Mouse (Mus musculus): Measurements from ENCODE around the gene Tcaf3. TPM values are rescaled to one million over a fixed set of nuclear protein-coding genes. Genes with fewer than 3 reads are reported as not detected.

Tcaf3 gene
- not detected for total RNA-seq (2021)
- long read RNA-seq, experiment 1, result 0 reads
- long read RNA-seq, experiment 2, result 0 reads

GRCm38 (mm10) chr6:42597592-42597991 is at the start of gene Tcaf3:
Gene Tcaf3, minus strand, starts transcription at chr6:42597692.
- no peak for DNase-seq (ENCODE audit: low spot score in 2 of 2)

- peak; percentile 83 to 84 for DNase-seq (ENCODE audit: low spot score in 2 of 2)
Observed at GRCm38 (mm10) chr6:42644912-42645549, 47.5 kb upstream of the Tcaf3 start, which contains the start of gene Tcaf2. Gene Tcaf2, minus strand, starts transcription at chr6:42645254.

GRCm38 (mm10) chr6:42634393-42634792 is 36.9 kb upstream of the Tcaf3 start:
- DNase-seq (ENCODE audit: low spot score in 2 of 2), result no peak

GRCm38 (mm10) chr6:42631395-42631794 is 33.9 kb upstream of the Tcaf3 start:
- no peak for DNase-seq (ENCODE audit: low spot score in 2 of 2)

- DNase-seq (ENCODE audit: low spot score in 2 of 2), result no peak
Observed at GRCm38 (mm10) chr6:42616904-42617303, 19.4 kb upstream of the Tcaf3 start.

GRCm38 (mm10) chr6:42612218-42612617 is 14.7 kb upstream of the Tcaf3 start:
- no peak for DNase-seq (ENCODE audit: low spot score in 2 of 2)

- no peak for DNase-seq (ENCODE audit: low spot score in 2 of 2)
Observed at GRCm38 (mm10) chr6:42610954-42611522, 13.5 kb upstream of the Tcaf3 start.

- DNase-seq (ENCODE audit: low spot score in 2 of 2), result no peak
Observed at GRCm38 (mm10) chr6:42593138-42593882, 4.2 kb downstream of the Tcaf3 start.

- no peak for DNase-seq (ENCODE audit: low spot score in 2 of 2)
Observed at GRCm38 (mm10) chr6:42586569-42586968, 10.9 kb downstream of the Tcaf3 start.

GRCm38 (mm10) chr6:42583488-42583872 is 14.0 kb downstream of the Tcaf3 start:
- peak; percentile 65 to 80 for DNase-seq (ENCODE audit: low spot score in 2 of 2)

- DNase-seq (ENCODE audit: low spot score in 2 of 2), result no peak
Observed at GRCm38 (mm10) chr6:42582741-42583487, 14.6 kb downstream of the Tcaf3 start.

- DNase-seq (ENCODE audit: low spot score in 2 of 2), result no peak
Observed at GRCm38 (mm10) chr6:42578678-42579077, 18.8 kb downstream of the Tcaf3 start.

- DNase-seq (ENCODE audit: low spot score in 2 of 2), result no peak
Observed at GRCm38 (mm10) chr6:42577433-42577832, 20.1 kb downstream of the Tcaf3 start.

GRCm38 (mm10) chr6:42568205-42568604 is 29.3 kb downstream of the Tcaf3 start:
- no peak for DNase-seq (ENCODE audit: low spot score in 2 of 2)

- DNase-seq (ENCODE audit: low spot score in 2 of 2), result no peak
Observed at GRCm38 (mm10) chr6:42566076-42566598, 31.4 kb downstream of the Tcaf3 start.

- DNase-seq (ENCODE audit: low spot score in 2 of 2), result no peak
Observed at GRCm38 (mm10) chr6:42562280-42562679, 35.2 kb downstream of the Tcaf3 start.

- DNase-seq (ENCODE audit: low spot score in 2 of 2), result no peak
Observed at GRCm38 (mm10) chr6:42560885-42561284, 36.6 kb downstream of the Tcaf3 start.

GRCm38 (mm10) chr6:42558641-42559040 is 38.9 kb downstream of the Tcaf3 start:
- DNase-seq (ENCODE audit: low spot score in 2 of 2), result no peak

GRCm38 (mm10) chr6:42547461-42547860 is 50.0 kb downstream of the Tcaf3 start, which contains the start of gene Olfr455:
Gene Olfr455, minus strand, starts transcription at chr6:42547587.
- no peak for DNase-seq (ENCODE audit: low spot score in 2 of 2)

- DNase-seq (ENCODE audit: low spot score in 2 of 2), result no peak
Observed at GRCm38 (mm10) chr6:42546180-42546579, 51.3 kb downstream of the Tcaf3 start.

GRCm38 (mm10) chr6:42545451-42545885 is 52.0 kb downstream of the Tcaf3 start:
- no peak for DNase-seq (ENCODE audit: low spot score in 2 of 2)

Data from adrenal gland, adult 18-20 months (tissue).